Mouse (Mus musculus): ENCODE measurements around the gene Gsn.

DNA sequence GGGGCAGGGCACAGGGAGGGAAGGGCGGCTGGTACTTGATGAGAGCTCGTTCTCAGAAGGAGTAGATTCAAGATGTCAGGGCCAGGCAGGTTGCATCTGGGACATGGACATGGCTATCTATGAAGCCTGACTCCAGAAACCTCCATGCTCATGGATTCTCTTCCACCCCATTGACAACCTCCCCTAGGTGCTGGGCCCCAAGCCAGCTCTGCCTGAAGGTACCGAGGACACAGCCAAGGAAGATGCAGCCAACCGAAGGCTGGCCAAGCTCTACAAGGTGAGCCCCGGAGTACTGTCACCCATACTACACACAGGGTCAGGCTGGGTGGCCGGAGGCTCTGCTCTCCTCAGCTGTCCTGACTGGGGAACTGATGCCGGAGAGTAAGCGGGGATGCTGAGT is 37.1 kb downstream of the Gsn start:
- TF ChIP-seq CTCF (IDR thresholded peaks at IDR 0.05; ENCODE audit: low read depth) (no peak), EP300 (IDR thresholded peaks at IDR 0.05; ENCODE audit: low read depth) (no peak)

Measured in liver, postnatal 0 days (tissue).